Comparison of ENCODE assay signal across 10 mouse cellular contexts in the genomic region with DNA sequence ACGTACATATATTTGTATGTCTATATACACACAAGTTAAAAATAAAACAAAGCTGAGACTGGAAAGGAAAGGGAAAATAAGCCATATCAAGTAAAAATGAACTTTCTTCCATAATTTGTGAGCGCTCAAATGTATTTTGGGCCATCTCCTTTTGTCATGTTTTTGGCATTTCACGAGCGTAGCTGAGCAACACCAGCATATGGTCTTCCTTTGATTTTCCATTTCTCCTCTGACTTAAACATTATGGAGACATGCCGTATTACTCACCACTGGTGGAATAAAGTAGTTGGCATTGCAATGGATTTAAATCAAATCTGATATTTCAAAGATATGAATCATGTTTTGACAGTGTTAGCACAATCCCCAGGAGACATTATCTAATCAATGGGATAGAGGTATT.
"Had no signal": no experiment of that assay in that cellular context is flagged by ENCODE, and none has a peak within 500 bp of the region (broad histone marks: within the 10 kb centered on the region; RNA-seq: fewer than 3 reads in every experiment).

No protein-coding gene starts in this region.

- DNase-seq: kidney, adult 18-20 months; kidney, adult 9 months; kidney, postnatal 14 days; kidney, postnatal 4 days; layer of hippocampus, postnatal 36 days; liver, postnatal 0 days; lung, embryonic 14.5 days; thymus, adult 2 months; thymus, postnatal 14 days; thymus, postnatal 4 days had no signal
